Mouse (Mus musculus): ENCODE measurements around the gene Ncam1. TPM values are rescaled to one million over a fixed set of nuclear protein-coding genes. Genes with fewer than 3 reads are reported as not detected.

The Ncam1 gene
- polyA plus RNA-seq, 1 experiment from 2014 or later: 278 TPM

DNA sequence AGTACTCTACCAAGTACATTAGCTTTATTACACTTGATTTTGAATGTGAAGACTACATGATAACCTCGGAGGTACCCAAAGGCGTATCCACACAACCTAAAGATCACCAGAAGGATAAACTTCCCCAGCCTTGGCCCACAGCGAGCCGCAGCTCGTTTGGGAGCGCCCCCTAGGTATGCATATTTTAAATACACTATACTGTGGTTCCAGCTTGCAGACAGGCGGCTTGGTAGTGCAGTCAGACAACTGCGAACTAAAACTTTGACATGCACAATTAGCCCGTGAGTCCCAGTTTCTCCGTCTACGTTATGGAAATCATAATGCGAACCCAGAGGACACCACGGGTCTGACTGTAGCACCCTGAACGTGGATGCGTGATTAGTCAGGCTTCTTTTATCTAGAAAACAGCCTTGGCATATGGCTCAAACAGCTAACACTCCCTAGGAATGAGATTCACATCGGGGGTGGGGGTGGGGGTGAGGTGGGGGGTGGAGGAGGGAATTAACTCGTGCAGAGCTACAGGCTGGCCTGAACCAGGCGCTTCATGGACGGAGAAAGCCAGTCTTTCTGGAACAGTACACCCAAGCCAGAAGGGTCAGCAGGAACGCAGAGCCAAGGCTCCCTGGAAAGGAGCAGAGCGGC, 313.4 kb downstream of the Ncam1 start:
- no peaks in the 10 kb centered on the region for H3K27me3 ChIP-seq (replicated peaks)
- H3K9ac ChIP-seq: peak overlapping the region; percentile 47
- peak overlapping the region; percentile 48 for H3K4me3 ChIP-seq
- H3K4me1 ChIP-seq: peaks cover 12% of the 10 kb centered on the region
- WGBS: 5% methylated on average over 21 of the region's 21 CpGs
- H3K4me2 ChIP-seq (replicated peaks): peak overlapping the region; percentile 84
- no peaks in the 10 kb centered on the region for H3K9me3 ChIP-seq
- no peaks in the 10 kb centered on the region for H3K36me3 ChIP-seq
- H3K27ac ChIP-seq: no peak overlapping the region
- ATAC-seq (ENCODE audit: low FRiP score, low read depth): peak; percentile 58

- Histone ChIP-seq H3K4me3 (peak overlapping the region; percentile 15; the same call in 1 of the 2 replicates), H3K27me3 (replicated peaks) (no peaks in the 10 kb centered on the region), H3K36me3 (no peaks in the 10 kb centered on the region), H3K27ac (no peak overlapping the region), H3K9ac (no peak overlapping the region), H3K9me3 (no peaks in the 10 kb centered on the region), H3K4me1 (peaks cover 12% of the 10 kb centered on the region), H3K4me2 (replicated peaks) (peak overlapping the region; percentile 20; the same call in 1 of the 2 replicates)
- WGBS: 26% methylated on average over 10 of the region's 10 CpGs
- peak; percentile 35; the same call in 1 of the 2 replicates for ATAC-seq (ENCODE audit: low FRiP score, low read depth)
These were observed 315.4 kb downstream of the Ncam1 start for GRCm38 (mm10) chr9:49483316-49483715.

GRCm38 (mm10) chr9:49472126-49472525, 326.6 kb downstream of the Ncam1 start:
- Histone ChIP-seq H3K4me2 (replicated peaks) (no peak overlapping the region), H3K9me3 (no peaks in the 10 kb centered on the region), H3K27ac (no peak overlapping the region), H3K9ac (no peak overlapping the region), H3K27me3 (replicated peaks) (no peaks in the 10 kb centered on the region), H3K4me1 (no peaks in the 10 kb centered on the region), H3K4me3 (no peak overlapping the region), H3K36me3 (no peaks in the 10 kb centered on the region)
- 73% methylated on average over 11 of the region's 11 CpGs for WGBS
- ATAC-seq (ENCODE audit: low FRiP score, low read depth): no peak

GRCm38 (mm10) chr9:49470946-49471345, 327.8 kb downstream of the Ncam1 start:
- Histone ChIP-seq H3K9me3 (no peaks in the 10 kb centered on the region), H3K9ac (no peak overlapping the region), H3K4me1 (no peaks in the 10 kb centered on the region), H3K4me2 (replicated peaks) (no peak overlapping the region), H3K27ac (no peak overlapping the region), H3K4me3 (no peak overlapping the region), H3K36me3 (no peaks in the 10 kb centered on the region), H3K27me3 (replicated peaks) (no peaks in the 10 kb centered on the region)
- 91% methylated on average over 6 of the region's 6 CpGs for WGBS
- ATAC-seq (ENCODE audit: low FRiP score, low read depth): no peak

GRCm38 (mm10) chr9:49470006-49470405, 328.7 kb downstream of the Ncam1 start:
- no peak overlapping the region for H3K4me2 ChIP-seq (replicated peaks)
- H3K27me3 ChIP-seq (replicated peaks): no peaks in the 10 kb centered on the region
- no peaks in the 10 kb centered on the region for H3K4me1 ChIP-seq
- H3K27ac ChIP-seq: no peak overlapping the region
- no peaks in the 10 kb centered on the region for H3K36me3 ChIP-seq
- H3K9me3 ChIP-seq: no peaks in the 10 kb centered on the region
- no peak overlapping the region for H3K4me3 ChIP-seq
- no peak for ATAC-seq (ENCODE audit: low FRiP score, low read depth)
- H3K9ac ChIP-seq: no peak overlapping the region
- 95% methylated on average over 19 of the region's 19 CpGs for WGBS

GRCm38 (mm10) chr9:49456136-49456535, 342.6 kb downstream of the Ncam1 start:
- Histone ChIP-seq H3K4me2 (replicated peaks) (no peak overlapping the region), H3K27me3 (replicated peaks) (no peaks in the 10 kb centered on the region), H3K4me3 (no peak overlapping the region), H3K4me1 (no peaks in the 10 kb centered on the region), H3K9ac (no peak overlapping the region), H3K27ac (no peak overlapping the region), H3K9me3 (no peaks in the 10 kb centered on the region), H3K36me3 (no peaks in the 10 kb centered on the region)
- WGBS: 90% methylated on average over 3 of the region's 3 CpGs
- no peak for ATAC-seq (ENCODE audit: low FRiP score, low read depth)

DNA sequence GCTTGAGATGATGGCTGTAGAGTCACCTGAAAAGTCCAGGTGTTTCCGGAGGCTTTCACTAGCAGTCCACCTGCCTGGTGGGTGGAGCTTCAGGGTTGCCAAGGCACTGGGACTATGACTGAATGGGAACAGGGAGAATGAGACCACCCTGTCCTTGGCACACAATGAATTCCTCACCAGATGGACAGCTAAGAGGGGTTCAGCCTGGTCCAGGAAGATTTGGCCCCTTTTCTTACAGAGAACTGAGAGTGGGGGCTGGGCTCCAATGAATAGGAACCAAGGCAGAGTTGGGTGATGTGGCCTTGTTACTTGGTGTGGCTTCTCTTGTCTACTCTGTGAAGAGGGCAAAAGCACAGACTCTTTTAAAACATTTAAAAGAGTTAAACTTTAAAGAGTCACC, 346.3 kb downstream of the Ncam1 start:
- no peaks in the 10 kb centered on the region for H3K27me3 ChIP-seq (replicated peaks)
- no peak overlapping the region for H3K9ac ChIP-seq
- ATAC-seq (ENCODE audit: low FRiP score, low read depth): no peak
- no peak overlapping the region for H3K4me2 ChIP-seq (replicated peaks)
- 94% methylated on average over 1 of the region's 1 CpGs for WGBS
- H3K27ac ChIP-seq: no peak overlapping the region
- H3K36me3 ChIP-seq: no peaks in the 10 kb centered on the region
- no peaks in the 10 kb centered on the region for H3K9me3 ChIP-seq
- H3K4me1 ChIP-seq: no peaks in the 10 kb centered on the region
- H3K4me3 ChIP-seq: no peak overlapping the region
